Mouse (Mus musculus): ENCODE measurements around the gene Elmo1.

Elmo1 gene

GRCm38 (mm10) chr13:20263173-20263572 is 172.8 kb downstream of the Elmo1 start:
- peak; percentile 38 for DNase-seq (ENCODE audit: low read depth, low spot score)

DNA sequence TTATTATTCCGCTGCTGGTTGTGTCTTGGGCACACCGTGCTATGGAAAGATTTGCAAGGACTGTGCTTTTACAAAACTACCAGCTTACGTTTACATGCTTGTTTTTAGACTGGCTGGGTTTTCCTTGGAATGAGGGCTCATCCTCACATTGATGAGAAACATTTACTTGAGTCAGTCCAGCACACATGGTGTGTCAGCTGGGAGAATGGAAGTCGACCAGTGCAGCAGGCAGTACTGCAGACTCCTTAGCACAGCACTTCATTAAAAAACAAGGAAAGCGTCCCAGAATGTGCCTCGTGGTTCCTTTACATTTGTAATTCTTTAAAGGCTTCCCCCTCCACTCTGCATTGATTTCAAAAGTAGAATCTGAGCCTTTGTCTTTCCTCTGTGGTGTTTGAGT is 179.8 kb downstream of the Elmo1 start:
- DNase-seq (ENCODE audit: low read depth, low spot score): no peak

GRCm38 (mm10) chr13:20271799-20272198 is 181.4 kb downstream of the Elmo1 start:
- DNase-seq (ENCODE audit: low read depth, low spot score): no peak

GRCm38 (mm10) chr13:20272562-20272961 is 182.2 kb downstream of the Elmo1 start:
- peak; percentile 47 for DNase-seq (ENCODE audit: low read depth, low spot score)

DNA sequence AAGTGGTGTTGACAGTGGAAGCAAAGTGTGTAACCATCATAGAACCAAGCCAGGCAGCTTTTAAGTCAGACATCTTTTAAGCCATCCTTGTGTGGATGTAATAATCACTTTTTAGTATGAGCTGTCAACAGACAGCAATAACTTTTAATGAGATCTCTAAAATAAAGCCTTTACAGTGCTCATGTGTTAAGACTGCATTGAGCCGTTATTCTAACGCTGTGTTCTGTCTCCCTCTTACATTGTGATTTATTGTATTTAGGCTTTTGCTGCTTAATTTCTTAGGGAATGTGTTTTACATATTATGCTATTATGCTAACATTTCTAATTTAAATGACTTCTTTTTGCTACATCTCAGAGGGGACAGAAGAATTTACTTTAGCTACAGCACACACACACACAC is 189.5 kb downstream of the Elmo1 start:
- no peak for DNase-seq (ENCODE audit: low read depth, low spot score)

DNA sequence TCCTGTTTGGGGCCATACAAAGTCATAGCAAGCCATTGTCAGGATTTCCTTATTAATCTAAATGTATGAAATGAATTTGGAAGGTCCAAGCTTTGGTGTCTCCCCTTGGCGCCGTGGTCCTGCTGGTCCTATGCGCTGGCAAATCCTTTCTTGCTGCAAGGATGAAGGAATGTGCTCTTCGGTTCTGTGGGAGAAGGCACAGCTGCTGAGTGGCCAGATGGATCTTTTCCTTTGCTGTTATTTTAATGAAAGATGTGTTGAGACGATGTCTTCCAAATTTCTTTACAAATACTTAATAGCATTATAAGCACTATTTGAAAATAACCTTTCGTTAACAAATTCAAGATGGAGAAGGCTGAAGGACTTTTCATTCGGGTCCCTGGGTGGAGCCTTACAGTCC is 193.5 kb downstream of the Elmo1 start:
- no peak for DNase-seq (ENCODE audit: low read depth, low spot score)

GRCm38 (mm10) chr13:20286680-20287079 is 196.3 kb downstream of the Elmo1 start:
- no peak for DNase-seq (ENCODE audit: low read depth, low spot score)

- no peak for DNase-seq (ENCODE audit: low read depth, low spot score)
Measured at GRCm38 (mm10) chr13:20288393-20288792, 198.0 kb downstream of the Elmo1 start.

- DNase-seq (ENCODE audit: low read depth, low spot score): no peak
Measured at GRCm38 (mm10) chr13:20290412-20290811, 200.0 kb downstream of the Elmo1 start.

GRCm38 (mm10) chr13:20292348-20292747 is 202.0 kb downstream of the Elmo1 start:
- DNase-seq (ENCODE audit: low read depth, low spot score): peak; percentile 79

GRCm38 (mm10) chr13:20295278-20295970 is 205.0 kb downstream of the Elmo1 start:
- DNase-seq (ENCODE audit: low read depth, low spot score): no peak

GRCm38 (mm10) chr13:20297841-20298240 is 207.4 kb downstream of the Elmo1 start:
- peak; percentile 73 for DNase-seq (ENCODE audit: low read depth, low spot score)

DNA sequence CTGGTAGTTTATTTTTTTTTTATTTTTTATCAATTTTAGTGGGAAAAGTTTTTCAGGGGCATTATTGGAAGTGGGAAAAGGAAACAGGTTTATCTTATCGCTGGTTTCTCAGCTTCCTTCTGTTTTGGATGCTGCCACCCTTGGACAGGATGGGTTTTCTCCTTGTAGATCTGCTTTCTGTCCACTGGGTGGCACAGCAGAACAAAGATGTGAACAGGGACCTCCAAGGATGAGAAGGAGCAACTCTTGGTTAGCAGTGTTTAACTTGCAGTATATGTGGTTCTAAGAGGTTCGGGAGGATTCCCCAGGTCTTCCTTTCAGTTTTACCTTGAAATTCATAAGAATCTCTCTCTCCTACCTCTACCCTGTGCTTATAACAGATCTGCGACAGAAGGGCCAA is 209.0 kb downstream of the Elmo1 start:
- peak; percentile 41 for DNase-seq (ENCODE audit: low read depth, low spot score)

DNA sequence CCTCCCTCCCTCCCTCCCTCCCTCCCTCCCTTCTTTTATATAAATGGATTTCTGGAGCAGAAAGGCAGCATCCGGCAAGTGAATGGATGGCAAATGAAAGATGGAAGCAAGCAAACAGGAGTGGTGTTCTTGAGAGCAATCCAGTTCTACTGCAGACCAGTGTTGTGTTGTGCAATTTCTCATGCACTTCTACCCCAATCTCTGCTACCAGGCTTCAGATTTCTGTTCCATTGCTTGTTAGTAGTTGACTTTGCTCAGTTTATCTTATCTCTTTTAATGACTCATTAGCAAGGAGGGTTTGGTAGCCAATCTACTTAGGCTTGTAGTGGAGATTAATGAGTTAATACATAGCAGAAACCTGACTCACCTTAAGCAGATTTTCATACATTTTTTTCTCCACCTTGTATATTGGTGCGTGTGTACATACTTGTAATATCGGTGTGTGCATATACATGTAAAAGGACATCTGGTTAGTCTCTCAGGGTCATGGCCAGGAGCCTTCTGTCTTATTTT is 209.7 kb downstream of the Elmo1 start:
- DNase-seq (ENCODE audit: low read depth, low spot score): no peak

DNA sequence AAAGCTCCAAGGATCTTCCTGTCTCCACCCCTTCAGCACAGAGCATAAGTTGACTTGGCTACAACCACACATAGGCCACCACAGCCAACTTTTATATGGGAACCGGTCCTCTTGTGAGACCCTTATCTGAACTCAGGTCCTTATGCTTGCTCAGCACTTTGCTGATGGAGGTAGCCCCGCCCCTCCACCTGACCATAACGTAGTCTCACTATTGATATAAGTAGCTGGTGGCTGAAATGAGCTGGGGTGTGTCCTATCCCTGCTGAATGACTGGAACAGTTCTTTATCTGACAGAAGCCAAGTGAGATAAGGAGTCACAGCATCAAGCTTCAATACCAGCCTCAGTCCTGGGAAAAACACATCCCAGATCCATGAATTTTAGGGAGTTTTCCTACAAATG is 210.2 kb downstream of the Elmo1 start:
- no peak for DNase-seq (ENCODE audit: low read depth, low spot score)

DNA sequence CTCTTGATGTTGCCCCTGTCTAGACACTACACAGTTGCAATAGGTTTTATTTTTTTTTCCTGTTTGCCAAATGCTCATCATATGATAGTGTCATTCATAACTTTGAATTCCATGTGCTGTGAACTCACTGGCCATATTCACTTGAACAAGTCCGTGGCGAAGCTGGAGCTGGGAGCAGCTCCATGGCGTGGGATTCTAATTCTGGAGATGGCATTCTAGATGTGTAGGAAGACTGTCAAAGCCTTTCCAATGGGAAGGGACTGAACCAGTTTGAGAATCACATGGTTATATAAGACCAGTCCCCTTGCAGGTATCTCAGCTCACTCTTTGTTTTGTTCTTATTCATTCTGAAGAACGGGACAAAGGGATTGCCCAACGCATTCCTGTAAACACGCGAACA is 211.4 kb downstream of the Elmo1 start:
- no peak for DNase-seq (ENCODE audit: low read depth, low spot score)

- no peak for DNase-seq (ENCODE audit: low read depth, low spot score)
Measured at GRCm38 (mm10) chr13:20305621-20306020, 215.2 kb downstream of the Elmo1 start.

- DNase-seq (ENCODE audit: low read depth, low spot score): no peak
Measured at GRCm38 (mm10) chr13:20306180-20307177, 216.1 kb downstream of the Elmo1 start.

GRCm38 (mm10) chr13:20307381-20307780 is 217.0 kb downstream of the Elmo1 start:
- DNase-seq (ENCODE audit: low read depth, low spot score): no peak

DNA sequence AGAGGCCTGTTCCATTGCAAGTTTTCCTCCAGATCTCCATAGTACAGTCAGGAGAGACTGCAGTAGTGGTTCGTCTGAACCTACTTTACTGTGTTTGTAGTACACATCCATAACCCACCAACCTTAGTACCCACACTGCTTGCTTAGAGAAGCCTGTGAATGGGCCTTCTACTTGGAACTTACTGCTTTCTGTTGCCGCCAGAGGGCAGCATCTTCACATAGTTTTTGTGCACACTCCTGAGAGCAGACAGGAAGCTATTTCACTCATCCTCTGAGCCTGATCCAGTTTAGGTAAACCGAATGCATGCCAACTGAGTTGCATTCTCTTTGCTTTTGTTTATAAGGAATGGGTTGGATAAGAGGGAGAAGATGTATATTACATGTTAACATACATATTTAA is 221.2 kb downstream of the Elmo1 start:
- peak; percentile 89 for DNase-seq (ENCODE audit: low read depth, low spot score)

- no peak for DNase-seq (ENCODE audit: low read depth, low spot score)
Measured at GRCm38 (mm10) chr13:20313345-20313744, 222.9 kb downstream of the Elmo1 start.

- no peak for DNase-seq (ENCODE audit: low read depth, low spot score)
Measured at GRCm38 (mm10) chr13:20316139-20316538, 225.7 kb downstream of the Elmo1 start.
